Mouse (Mus musculus) testis, postnatal 10 days (tissue): Measurements from ENCODE around the gene Optn.

Experiments used
- DNase-seq: peaks from one replicate; pipeline ENCODE4 v3.0.0; 2021; ENCODE audit warnings: low spot score

Gene Optn

GRCm38 (mm10) chr2:5061133-5061708 is 2.6 kb downstream of the Optn start:
- no peak for DNase-seq

GRCm38 (mm10) chr2:5059997-5060396 is 3.9 kb downstream of the Optn start:
- DNase-seq, result no peak

DNA sequence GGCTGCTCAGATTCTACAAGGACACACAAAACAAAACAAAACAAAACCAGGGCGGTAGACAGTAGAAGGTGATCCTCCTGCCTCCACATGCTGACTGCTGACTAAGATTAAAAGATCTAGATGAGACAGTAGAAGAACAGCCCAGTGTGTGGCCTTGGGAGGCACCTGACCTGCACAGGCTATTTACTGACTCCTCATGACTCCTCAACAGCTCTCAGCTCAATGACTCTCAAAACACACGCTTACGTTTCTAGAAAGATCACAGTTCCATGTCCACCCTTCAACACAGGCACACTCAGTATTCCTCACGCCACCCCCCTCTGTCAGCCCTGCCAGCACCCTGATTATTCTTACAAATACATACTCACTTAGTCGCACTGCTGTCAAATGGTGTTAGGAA is 5.4 kb downstream of the Optn start:
- no peak for DNase-seq

DNA sequence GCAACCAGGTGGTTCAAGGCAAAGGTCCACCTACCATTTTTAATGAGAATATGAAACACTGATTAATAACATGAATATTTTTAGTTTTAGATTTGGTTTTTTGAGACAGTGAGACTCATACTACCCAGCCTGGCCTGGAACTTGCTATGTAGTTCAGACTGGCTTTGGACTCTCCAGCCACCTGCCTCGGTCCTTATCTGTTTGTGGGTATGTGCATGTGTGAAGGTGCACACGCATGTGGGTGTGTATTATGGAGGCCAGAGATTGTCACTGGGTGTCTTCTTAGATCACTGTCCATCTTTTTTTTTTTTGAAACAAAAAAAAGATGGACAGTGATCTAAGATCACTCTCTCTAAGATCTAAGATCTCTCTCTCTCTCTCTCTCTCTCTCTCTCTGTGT is 13.3 kb downstream of the Optn start:
- no peak for DNase-seq

DNA sequence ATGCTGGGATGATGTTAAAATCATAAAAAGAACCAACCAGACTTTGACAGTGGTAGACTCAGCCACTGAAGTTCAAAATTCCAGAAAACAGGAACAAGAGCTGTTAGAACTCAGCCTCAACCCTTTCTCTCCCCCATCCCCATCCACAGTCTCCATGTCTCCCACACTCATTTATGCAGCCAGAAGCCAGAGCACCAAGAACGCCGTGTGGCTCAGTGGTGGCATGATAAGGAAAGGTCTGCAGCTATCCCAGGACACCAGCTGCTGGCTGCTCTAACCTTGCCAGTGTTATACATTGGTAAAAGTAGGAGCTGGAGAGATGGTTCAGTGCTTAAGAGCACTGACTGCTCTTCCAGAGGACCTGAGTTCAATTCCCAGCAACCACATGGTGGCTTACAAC is 16.8 kb downstream of the Optn start:
- peak; percentile 21 for DNase-seq

- DNase-seq, result no peak
Measured at GRCm38 (mm10) chr2:5045269-5045965, 18.4 kb downstream of the Optn start.

- no peak for DNase-seq
Measured at GRCm38 (mm10) chr2:5044321-5044720, 19.5 kb downstream of the Optn start.

DNA sequence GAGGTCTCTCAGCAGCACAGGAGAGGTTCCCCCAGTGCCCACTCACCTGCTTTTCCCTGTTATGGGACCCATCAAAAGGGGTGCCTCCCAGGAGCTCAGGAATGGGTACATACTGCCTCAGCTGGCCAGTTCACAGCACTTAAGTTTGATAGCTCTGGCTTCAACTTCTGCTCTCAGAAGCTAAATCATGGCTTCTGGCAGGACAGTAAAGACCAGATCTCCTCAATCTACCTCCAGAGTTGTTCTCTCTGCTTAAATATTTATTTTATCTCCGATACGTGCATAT is 20.4 kb downstream of the Optn start:
- DNase-seq, result no peak

DNA sequence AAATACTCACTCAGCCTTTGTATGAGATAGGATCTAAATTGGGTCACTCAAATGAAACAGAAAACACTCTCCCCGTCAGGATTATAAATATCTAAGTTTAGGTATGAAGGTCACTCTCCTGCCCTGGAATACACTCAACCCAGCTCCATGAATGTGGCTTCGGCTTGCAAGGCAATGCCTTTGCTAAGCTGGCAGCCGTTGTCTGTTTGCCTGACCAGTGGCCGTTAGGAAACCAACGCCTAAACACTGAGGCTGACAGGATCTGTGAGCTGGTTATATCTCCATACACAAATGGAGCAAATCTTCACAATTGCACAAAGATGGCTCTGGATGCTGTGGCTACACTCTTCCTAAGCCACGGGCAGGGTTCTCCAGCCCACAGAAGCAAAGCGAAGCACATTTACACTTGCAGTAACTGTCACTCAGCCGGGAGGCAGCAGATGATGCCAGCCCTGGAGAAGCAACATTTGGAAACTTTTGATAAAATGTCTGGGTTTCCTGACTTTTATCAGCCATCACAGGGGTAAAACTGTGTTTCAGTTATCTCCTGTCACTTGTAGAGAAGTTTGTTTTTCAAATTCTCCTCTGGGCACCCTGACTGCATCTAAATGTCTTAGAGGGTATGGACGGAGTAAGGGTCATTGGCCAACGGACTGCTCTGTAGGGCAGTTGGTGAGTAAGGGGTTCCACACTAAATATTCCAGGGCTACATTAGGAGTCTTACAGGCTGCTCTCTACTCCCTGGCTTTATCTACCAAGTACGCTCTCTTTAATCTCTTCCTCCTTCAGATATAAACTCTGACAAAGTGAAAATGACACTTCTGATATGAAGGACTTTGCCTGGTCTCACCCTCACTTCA is 21.0 kb downstream of the Optn start:
- no peak for DNase-seq

DNA sequence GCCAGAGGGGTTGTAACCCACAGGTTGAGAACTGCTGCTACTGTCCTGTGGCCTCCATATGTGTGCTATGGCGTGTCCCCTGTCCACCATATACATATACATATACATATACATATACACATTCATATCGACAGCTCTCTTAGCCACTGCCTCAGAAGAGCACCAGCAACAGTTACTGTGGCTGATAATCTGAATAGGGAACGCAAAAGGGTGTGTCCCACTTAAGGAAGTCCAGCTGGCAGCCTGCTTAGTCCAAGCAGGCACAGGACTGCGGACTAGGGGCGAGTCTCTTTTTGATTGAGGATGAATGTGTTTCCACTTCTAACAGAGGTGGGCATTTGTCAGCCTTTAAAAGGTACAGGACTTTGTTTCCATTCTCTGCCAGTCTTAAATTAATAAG is 22.0 kb downstream of the Optn start:
- no peak for DNase-seq

GRCm38 (mm10) chr2:5040281-5041161 is 23.3 kb downstream of the Optn start:
- DNase-seq, result no peak

- no peak for DNase-seq
Measured at GRCm38 (mm10) chr2:5039350-5040170, 24.3 kb downstream of the Optn start.

DNA sequence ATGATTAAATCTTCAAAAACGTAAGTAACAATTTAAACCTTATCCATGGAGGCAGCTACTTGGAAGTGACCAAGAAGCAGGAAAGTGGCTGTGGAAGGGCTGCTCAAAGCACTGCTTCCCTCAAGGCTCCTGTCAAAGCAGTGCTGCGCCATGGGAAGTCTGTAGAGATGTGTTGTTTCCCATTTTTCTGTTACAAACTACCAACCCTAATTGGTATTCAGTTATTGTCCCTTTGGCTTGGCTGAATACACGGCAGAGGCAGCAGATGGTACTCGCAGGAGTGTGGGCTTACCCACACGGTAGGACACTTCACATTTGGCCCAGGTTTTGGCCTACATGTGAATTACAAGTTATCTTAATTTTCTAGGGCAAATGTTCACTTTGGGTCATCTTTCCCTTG is 25.5 kb downstream of the Optn start:
- DNase-seq, result no peak

DNA sequence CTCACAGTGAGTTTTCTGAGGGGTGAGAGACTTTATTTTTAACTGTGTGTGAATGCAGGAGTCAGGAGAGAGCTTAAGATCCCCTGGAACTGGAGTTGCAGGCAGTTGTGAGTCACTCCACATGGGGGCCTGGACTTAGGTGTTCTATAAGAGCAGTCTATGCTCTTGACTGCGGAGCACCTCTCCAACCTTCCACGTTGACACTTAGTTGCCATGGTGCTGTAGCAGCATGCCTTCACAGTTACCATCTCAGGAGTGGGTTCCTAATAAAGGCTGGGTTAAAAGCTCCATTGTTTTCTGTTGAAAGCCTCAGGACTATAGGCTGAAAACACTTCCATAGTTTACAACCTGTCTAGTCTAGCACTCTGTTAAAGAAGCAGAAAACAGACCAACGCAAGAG is 26.5 kb downstream of the Optn start:
- no peak for DNase-seq

GRCm38 (mm10) chr2:5036411-5037076 is 27.3 kb downstream of the Optn start:
- no peak for DNase-seq

GRCm38 (mm10) chr2:5035241-5035640 is 28.6 kb downstream of the Optn start:
- DNase-seq, result no peak

GRCm38 (mm10) chr2:5034801-5035200 is 29.1 kb downstream of the Optn start:
- DNase-seq, result no peak

DNA sequence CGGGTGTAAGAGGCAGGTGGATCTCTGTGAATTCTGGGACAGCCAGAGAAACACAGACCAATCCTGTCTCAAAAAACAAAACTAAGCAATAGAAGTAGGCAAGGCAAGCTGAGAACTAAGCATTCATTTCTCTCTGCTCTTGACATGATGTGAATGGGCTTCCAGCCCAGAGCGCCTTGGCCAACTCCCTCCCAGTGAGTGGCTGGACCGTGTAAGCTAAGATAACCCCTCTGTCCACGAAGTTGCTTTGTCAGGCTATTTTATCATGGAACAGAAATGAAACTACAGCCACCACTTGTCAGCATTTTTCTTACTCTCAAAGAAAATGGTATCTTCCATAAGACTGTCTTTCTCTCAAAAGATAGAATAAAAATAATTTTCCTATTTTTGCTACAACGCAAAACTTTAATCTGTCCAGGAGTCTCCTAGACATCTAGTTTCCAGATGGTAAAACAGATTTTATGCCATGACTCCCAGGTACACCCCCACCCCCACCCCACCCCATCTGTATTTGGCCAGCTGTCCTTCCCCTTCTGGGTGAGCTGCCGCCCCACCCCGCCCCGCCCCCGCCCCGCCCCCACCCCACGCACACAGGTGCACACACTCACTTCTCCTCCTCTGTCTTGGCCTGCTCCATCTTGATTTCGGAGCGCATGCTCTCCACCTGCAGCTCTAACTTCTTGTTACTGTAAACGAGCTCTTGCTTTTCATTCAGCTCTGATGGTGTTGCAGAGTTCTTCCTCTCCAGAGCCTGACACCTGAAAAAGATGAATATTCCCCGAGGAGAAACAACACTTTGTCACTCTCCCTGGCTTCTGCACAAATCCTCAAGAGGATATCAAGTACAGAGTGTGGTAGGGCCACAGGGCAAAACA is 30.1 kb downstream of the Optn start:
- no peak for DNase-seq

DNA sequence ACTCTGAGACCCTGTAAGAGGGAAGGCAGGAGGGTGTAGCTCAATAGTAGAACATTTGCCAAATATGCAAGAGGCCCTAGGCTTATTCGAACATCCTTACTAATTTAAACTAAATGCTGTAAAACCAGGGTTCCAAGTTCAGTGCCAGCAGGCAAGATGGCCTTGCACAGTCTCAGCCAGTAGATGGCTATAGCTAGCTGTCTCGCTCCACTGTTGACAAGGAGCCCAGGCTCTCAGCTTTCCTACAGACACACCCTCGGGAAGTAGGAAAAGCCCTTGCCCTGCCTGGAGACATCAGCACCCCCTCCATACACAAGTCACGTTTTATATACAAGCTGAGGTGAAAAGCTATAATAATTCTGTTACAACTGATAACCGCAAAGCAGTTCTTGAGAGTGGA is 31.2 kb downstream of the Optn start:
- no peak for DNase-seq

DNA sequence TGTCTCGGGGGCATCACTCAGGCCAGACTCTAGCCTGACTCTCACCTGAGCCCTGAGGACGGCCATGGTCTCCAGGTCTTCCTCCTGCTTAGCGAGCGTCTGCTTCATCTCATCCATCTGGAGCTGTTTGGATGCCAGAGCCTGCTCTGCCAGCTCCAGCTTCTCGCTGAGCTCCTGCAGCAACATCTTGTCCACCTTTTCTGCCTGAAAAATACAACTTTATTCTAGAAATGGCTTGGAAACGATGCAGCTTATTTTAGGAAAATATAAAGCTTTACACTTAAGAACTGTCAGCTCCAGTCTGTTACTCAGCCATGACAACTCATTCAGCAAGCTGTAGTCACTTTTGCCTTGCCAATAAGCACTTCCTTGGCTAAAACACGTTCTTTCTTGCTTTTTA is 32.6 kb downstream of the Optn start:
- no peak for DNase-seq
